Mouse (Mus musculus) spleen, postnatal 10 days (tissue): ENCODE measurements around the gene Macf1.
"Not testable (repeated sequence)": the region's sequence is repeated elsewhere in the genome, so short reads cannot be mapped to it uniquely, and the experiment has no call there.

Experiments used
- DNase-seq, 2 experiments: peaks; one replicate each; pipeline ENCODE4 v3.0.0; 2021 to 2022; ENCODE audit warnings: low spot score in 2 of 2

The Macf1 gene

DNA sequence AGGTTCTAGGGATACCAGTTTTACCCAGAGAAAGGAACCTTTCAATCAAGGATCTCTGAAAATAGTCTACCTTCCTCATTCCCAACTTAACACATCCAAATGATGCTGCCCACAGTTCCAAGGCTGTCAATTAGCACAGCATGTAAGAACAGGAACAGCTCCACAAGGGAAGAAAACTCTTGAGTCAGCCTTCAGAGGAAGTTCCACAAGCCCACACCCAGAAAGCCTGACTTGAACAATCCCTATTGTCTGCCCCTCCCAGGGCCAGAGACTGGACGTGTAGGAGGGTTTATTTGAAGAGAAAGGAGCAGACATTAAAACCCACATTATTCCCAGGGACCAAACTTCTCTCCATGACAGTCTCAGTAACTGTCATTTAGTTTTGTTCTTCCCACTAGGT, 48.7 kb downstream of the Macf1 start:
- DNase-seq = no peak

DNA sequence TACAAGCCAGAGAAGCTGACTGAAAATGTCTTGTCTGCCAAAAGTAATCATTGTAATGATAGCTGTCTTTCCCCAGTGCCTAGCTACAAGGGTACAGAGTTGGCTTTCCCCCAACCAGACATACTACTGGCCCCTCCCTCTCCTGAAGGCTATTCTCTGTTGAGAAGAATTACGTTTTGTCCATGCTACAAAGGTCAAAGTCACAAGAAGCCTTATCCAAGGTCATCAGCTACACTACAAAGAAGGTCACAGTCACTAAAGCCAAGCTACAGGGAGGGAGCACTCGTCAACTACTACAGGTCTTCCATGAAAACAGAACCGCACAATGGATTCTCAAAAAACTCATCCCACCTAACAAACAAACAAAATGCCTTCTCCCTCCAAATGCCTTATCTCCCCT, 49.7 kb downstream of the Macf1 start:
- DNase-seq = no peak

DNA sequence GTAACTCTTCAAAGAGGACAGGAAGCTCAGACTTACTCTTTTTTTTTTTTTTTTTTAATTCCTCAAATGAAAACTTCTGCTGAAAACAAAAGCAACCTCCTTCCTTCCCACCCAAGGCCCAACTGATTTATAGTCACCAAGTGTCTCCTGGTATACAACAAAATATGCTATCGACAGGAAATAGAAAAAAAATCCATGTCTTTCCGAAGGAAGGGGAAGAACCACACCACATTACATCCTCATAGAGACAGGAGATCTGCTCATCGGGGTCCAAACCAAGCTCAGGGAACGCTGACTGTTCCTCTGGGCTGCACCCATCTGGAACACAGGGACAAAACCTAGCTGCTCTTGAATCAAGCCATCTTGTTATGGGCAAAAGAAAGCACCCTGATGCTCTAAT, 50.3 kb downstream of the Macf1 start:
- DNase-seq = no peak

DNA sequence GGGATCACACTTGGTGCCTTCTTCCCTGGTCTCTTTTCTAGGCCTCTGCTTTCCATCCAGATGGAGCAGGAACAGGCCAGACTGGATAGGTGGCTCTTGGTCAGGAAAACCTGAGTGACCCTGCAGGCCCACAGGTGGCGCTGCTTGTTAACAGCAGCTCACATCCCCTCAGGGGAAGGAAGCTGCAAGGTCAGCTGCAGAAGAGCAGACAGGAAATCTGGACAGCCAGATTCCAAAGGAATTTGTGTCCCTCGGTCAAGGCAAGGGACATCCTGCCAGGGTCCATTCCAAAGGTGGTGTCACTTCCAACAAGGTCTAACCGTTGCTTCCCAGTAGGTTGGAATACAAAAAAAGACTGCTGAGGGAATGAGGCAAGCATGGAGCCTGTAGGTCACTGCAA, 50.8 kb downstream of the Macf1 start:
- DNase-seq = peak; percentile 25 to 61

DNA sequence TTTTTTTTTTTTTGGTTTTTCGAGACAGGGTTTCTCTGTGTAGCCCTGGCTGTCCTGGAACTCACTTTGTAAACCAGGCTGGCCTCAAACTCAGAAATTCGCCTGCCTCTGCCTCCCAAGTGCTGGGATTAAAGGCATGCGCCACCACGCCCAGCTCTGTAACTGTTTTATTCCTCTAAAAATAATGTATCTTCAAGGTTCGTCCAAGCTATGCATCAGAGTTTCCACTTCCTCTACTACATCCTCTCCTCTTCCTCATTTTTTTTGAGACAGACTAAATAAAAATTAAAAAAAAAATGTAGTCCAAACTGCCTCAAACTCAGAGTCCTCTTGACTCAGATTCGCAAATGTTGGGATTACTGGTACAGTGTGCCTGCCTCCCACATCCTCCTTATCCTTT, 52.0 kb downstream of the Macf1 start:
- DNase-seq = not testable (repeated sequence)

DNA sequence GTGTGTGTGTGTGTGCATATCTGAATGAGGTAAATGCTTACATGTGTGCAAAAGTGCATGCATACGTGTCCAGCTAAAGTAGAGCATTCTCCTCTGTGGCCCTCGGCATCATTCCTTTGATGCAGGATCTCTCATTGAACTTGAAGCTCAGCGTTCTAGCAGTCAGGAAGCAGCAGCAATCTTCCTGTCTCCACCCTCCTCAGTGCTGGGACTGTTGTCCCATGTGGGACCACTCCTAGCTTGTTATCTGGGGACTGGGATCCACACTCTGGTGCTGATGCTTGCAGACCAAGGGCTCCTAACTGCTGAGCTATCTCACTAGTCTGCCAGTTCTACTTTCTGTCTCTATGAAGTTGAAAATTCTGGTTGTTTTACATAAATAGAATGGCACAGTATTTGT, 52.5 kb downstream of the Macf1 start:
- DNase-seq = no peak

DNA sequence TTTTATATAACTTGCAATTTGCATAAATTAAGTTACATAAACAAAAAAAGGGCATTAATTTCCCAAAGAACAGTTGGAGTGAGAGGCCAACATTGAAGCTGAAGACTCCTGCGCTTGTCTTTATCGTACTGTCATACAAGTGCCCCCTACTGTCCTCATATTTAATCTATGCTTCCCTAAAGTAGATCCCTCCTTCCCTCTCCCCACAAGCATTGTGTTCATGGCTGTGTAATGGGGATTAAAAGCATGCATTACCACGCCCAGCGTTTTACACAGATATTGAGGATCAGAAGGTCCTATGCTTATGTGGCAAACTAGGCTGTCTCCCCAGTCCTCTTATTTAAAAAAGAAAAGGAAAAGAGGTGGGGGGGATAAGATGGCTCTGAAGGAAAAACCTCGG, 56.5 kb downstream of the Macf1 start:
- DNase-seq = no peak

DNA sequence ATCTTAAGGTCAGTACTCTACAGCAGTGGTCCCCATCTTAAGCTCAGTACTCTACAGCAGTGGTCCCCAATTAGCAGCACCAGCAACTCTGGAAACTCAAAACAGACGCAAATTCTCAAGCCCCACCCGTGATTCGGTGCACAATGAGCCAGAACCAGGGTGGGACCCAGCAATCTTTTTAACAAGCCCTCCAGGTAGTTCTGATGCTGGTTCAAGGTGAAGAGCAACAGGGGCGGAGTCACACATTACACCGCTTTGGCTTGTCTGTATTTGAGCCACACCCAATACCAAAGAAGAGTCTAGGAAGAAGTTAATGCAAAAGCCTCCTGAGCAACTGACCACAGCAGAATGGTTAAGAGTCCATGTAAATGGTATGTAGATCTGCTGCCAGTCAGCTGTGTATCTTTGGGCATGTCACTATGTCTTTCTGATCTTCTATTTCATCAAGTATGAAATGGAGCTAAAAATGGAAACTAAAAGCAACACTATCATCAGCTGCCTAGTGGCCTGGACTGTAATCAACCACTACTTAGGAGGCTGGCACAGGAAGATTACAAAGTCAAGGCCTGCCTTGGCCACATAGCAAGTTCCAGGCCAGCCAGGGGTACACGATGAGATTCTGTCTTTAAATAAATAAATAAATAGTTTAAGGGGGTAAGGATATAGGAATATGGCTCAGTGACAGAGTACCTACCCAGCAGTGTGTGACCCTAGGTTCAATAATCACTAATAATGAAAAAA, 58.7 kb downstream of the Macf1 start:
- no peak for DNase-seq

DNA sequence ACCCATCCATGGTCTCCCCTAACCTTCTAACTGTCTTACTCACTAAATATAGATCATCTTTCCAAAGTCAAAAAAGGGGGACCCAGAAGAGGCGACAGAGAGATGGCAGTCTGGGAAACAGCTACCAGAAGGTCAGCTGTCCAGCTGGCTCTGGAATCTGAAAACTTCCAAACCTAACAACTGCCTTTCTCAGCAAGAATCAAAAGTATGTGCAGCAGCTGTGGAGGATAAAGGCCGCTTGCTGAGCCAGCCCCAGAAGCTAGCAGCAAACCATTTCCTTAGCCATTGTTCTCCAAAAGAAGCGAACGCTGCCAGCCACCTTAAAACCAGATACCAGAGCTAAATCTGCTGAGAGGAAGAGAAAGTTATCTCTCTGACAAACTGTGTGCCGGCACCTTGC, 59.7 kb downstream of the Macf1 start:
- no peak for DNase-seq

DNA sequence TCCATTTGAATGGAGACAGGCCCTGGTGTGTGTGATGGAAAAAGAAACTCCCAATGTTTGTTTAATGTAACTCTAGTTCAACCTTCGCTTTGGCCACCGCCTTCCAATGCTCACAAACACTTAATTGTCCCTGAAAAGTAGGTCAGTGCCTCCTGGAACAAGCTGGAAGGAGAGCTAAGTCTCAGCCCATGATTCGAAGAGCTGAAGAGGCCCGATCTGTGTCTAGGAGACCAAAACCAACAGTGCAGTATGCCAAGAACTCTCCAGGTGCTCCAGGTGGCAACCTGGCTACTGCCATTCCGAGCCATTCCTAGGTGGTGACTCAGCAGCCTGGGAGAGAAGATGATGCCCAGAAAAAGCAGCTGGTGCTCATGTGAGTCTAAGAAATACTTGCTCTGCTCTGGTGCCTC, 60.4 kb downstream of the Macf1 start:
- DNase-seq = no peak

DNA sequence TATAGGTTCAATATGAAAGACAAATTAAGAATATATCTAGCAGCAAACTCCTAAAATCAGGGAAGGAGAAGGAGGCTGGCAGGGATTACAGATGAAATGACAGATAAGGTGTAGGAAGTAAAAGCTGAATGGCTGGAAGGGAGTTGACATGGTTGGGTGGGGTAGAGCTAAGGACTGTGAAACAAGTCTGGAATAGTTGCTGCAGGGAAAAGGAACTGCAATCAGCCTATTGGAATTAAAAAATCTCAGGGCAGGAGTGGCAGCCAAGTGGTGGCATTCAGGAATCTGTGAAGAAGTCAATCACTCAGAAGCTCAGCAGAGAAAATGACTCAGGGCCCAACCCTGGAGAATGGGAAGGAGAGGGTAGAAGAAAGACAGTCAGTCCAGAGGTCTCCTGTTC, 62.4 kb downstream of the Macf1 start:
- DNase-seq = no peak

DNA sequence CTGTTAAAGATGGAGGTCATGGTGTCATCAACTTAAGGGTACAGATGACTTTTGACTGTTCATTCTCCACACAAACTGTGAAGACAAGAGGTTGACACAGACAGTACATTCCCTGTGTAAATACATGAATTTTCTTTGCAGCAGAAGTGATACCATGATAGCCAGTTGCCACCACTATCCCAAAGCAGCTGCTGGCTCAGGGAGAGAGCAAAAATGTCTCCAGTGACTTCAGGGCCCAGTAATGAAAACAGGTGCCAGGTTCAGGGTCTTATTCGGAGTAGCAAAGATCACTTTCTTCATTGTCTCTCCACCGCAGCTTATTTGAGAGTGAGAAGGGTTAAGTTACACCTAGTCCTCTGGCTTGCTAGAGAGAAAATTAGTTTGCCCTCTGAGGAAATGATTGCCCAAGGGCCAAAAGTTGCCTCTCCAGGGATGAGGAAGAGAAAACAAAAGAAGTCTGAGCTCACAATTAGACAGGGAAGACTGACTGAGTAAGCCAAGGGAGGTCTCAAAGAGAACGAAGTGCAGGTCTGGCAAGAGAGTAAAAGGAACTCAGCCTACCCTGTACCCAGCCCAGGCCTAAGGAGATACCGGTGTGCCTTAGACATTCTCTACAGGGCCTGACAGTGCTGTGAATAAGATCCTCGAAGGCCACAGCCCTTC, 66.3 kb downstream of the Macf1 start:
- DNase-seq = no peak

DNA sequence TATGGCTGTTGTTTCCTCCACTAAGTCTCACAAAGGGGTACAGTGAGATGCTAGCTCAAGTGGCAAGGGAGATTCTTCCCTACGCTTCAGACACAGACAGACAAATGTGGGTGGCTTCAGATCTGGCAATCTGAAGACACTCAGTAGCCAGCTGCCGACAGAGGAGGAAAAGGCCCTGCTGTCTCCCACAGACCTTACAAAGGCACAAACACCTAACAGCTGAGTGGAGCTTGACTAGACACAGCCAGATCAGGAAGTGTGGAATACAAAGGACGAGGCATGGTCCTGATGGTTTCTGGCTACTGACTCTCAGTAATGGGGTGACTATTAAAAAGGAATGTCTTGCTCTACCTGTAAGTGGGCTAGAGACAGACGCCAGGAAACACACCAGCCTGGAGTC, 67.2 kb downstream of the Macf1 start:
- no peak for DNase-seq

DNA sequence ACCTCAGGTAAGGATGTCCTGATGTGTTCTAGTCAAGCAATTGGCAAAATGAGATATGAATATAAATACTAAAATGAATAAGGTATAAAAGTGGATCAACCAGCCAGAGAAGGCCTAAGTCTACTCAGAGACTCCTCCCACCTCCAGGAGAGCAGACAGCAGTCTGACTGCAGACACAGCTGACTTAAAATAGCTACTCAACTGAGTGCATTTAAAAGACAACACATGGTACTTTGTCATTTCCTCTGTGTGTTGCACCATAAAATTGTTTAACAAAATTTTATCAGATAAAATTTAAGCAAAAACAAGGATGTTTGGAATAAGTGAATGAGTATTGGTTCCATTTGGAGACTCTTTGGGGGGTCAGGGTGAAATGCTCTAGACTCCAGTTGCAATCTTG, 67.7 kb downstream of the Macf1 start:
- DNase-seq = no peak

DNA sequence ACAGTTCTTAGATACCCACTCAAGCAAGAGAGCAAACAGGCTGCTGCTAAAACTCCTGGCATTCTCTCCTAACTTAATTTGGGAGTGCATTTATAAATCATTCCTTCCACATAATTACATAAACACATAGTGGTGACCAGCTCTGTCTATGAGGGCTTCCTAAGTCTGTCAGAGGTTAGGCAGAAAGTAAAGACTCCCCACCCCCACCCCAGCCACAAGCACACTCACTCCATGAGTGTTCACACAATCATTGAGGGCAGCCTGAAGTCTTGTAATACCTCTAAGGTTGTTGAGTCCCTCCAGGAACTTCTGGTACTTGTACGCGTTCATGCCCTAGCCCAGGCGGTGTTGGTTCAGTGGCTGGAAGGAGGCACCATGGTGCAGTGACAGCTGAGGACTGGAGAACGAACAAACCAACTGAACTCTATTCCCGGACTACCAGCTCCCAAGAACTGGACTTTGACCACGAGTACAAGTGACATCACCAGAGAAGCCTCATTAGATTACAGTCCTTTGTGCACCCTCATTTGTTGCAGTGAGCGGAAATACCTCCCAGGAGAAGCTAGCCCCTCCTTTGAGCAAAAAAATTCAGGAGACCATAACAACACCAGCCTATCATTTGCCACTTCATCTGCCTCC, 70.7 kb downstream of the Macf1 start:
- no peak for DNase-seq

DNA sequence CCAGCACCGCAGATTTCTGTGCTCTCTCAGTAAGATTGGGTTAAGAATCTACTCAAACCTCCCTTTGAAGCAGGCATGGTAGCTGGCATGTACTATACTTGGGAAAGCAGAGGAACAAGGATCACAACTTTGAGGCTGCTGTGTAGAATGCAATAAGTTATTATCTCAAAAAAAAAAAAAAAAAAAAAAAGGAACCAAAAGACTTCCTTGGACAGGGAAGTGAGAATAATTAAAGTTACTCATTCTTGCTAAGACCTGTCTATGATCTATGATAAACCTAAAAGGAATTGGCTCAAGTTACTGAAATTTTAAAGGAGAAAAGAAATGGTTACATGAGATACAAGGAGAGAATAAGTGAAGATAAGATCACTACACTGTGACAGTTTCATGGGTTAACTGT, 72.2 kb downstream of the Macf1 start:
- no peak for DNase-seq

DNA sequence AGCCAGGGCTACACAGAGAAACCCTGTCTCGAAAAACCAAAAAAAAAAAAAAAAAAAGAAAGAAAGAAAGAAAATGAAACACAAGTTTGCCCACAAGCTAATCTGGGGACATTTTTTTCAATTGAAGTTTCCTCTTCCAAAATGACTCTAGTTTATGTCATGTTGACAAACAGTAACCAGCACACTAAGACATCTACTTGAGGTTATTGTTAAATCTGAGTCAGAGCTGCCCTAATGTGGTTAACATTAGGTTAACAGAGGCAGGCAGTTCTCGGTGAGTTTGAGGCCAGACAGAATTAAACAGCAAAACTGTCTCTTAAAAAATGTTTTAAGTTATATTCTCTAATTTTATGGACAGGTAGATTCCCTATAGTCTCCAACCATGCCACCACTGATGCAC, 72.9 kb downstream of the Macf1 start:
- no peak for DNase-seq

DNA sequence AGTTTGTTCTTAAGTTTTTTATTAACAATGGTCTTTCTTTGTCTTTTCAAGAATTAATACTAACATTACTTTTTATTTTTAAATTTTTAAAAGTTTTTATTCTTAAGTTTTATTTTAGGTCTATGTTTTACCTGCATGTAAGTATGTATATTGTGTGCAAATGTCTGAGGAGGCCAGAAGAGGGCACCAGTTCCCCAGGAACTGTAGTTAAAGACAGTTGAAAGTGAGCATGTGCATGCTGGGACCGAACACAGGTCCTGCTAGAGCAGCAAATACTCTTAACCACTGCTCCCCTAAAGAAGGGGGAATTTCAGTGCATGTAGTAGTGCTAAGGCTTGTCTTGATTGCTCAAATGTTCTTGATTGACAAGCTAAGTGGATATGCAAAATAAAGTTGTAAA, 77.0 kb downstream of the Macf1 start:
- peak in 1 of 2 experiments; percentile 32 for DNase-seq

DNA sequence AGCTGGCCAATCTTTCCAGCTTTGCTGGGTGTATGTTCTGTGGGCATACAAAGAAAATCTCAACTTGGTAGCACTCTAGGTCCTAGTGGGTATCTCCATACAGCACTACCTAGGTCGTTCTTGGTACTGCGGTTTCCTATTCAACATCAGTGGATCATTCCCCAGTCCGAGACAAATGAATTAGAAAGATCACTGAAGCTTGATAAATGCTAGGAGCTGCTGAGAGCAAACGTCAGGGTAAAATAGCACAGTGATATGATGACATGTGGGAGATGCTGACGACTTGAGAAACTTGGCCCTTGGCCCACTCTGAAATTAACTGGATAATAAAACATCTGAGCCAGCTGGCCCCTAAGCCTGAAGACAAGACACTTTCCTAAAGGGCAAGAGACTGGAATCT, 78.2 kb downstream of the Macf1 start:
- DNase-seq = no peak

DNA sequence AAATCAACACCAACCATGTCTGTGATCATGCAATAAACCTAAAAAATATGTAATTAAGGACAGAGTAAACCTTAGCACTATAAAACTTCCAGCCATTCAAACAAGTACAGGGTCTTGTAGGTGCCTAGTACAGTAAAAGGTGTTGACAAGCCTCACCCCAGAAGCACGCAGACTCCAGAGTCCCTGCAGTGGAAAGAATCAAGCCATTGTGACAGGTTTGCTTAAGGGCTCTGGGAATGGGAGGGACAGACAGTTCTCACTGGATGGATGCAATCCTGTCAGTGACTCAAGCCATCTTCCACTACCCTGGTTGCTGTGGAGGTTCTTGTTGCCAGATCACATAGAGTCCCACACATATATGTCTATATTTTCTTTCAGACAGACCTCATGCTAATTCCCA, 78.9 kb downstream of the Macf1 start:
- DNase-seq = no peak

DNA sequence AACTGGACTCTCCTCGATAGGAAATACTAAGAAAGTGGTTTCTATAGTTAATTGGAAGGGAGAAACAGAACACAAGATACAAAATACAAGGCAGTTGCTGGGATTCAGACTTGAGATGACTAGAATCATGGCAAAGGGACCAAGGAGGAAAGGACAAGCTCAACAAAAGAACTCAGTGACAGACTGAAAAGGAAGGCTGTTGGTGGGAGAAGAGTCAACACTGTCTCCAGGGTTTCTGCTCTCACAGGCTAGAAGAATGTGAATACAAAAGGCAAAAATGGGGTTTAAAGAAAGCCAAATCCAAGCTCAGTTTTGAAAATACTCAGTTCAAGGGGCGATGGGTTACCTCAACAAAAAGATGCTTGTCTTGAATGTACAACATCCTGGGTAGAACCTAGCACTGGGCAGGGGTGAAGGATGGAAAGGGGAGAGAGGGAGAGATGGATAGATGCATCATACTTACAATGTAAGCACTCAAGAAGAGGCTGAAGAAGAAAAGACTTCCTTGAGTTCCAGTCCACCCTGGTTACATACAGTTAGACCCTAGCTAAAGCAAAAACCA, 81.4 kb downstream of the Macf1 start:
- no peak for DNase-seq

DNA sequence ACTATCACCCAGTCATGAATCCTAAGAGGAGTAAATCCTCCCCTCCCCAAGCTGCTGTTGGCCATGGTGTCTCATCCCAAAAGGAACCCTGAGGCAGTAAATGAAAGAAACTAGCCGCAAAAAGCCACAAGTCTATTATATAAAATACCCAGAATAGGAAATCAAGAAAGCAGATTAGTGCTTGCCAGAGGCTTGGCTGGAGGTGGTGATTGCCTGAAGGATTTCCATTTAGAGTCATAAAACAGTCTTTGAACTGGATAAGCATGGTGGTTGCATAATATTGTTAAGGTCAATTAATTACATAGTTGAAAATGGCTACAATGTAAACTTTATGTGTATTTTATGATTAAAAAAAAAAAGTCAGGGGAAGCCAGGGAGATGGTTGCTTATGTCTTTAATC, 83.1 kb downstream of the Macf1 start:
- no peak for DNase-seq
